Mouse (Mus musculus): ENCODE results near the gene Grid2. TPM values are rescaled to one million over a fixed set of nuclear protein-coding genes. Genes with fewer than 3 reads are reported as not detected.

The Grid2 gene
- polyA plus RNA-seq, 1 experiment from 2014 or later = 3.9 TPM

GRCm38 (mm10) chr6:64263517-64263916 is 1007.8 kb downstream of the Grid2 start:
- no peak for ATAC-seq (replicated peaks)
- Histone ChIP-seq H3K4me2 (replicated peaks) (no peak overlapping the region), H3K9ac (replicated peaks) (no peak overlapping the region), H3K27ac (replicated peaks) (no peak overlapping the region), H3K4me1 (no peaks in the 10 kb centered on the region), H3K36me3 (no peaks in the 10 kb centered on the region), H3K27me3 (no peaks in the 10 kb centered on the region), H3K4me3 (no peak overlapping the region), H3K9me3 (no peaks in the 10 kb centered on the region)
- WGBS = 97% methylated on average over 4 of the region's 4 CpGs

DNA sequence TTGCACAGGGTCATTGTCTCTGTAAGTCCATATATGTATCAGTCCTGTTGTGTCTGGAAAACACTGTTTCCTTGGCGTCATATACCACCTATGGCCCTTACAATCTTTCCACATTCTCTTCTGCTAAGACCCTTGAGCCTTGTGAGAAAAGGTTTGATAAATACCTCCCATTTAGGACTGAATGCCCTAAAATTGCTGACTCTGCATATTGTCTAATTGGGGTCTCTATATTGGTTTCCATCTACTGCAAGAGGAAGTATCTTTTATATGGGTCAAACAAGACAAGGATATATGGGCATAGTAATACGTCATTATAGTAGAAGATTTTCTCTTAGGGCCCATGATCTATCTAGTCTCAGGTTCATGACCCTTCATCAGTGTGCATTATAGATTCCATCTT is 1008.5 kb downstream of the Grid2 start:
- WGBS = 94% methylated on average over 2 of the region's 2 CpGs
- ATAC-seq (replicated peaks) = no peak

GRCm38 (mm10) chr6:64274319-64275114 is 1018.8 kb downstream of the Grid2 start:
- ATAC-seq (replicated peaks) = peak; percentile 85
- 22% methylated on average over 2 of the region's 2 CpGs for WGBS

More for the DNA sequence above, 1008.5 kb downstream of the Grid2 start:
- no peaks in the 10 kb centered on the region for H3K9me3 ChIP-seq
- H3K36me3 ChIP-seq = no peaks in the 10 kb centered on the region
- H3K9ac ChIP-seq (replicated peaks) = no peak overlapping the region
- no peak overlapping the region for H3K4me3 ChIP-seq
- H3K27ac ChIP-seq (replicated peaks) = no peak overlapping the region
- no peaks in the 10 kb centered on the region for H3K27me3 ChIP-seq
- H3K4me1 ChIP-seq = no peaks in the 10 kb centered on the region
- no peak overlapping the region for H3K4me2 ChIP-seq (replicated peaks)

GRCm38 (mm10) chr6:64279927-64280326 is 1024.3 kb downstream of the Grid2 start:
- no peak overlapping the region for H3K4me3 ChIP-seq
- H3K9ac ChIP-seq (replicated peaks) = no peak overlapping the region
- H3K9me3 ChIP-seq = no peaks in the 10 kb centered on the region
- no peaks in the 10 kb centered on the region for H3K4me1 ChIP-seq
- H3K27ac ChIP-seq (replicated peaks) = no peak overlapping the region
- no peak overlapping the region for H3K4me2 ChIP-seq (replicated peaks)
- H3K27me3 ChIP-seq = no peaks in the 10 kb centered on the region
- no peak for ATAC-seq (replicated peaks)
- WGBS = 88% methylated on average over 2 of the region's 2 CpGs
- H3K36me3 ChIP-seq = no peaks in the 10 kb centered on the region

More at GRCm38 (mm10) chr6:64274319-64275114, 1018.8 kb downstream of the Grid2 start:
- Histone ChIP-seq H3K9me3 (no peaks in the 10 kb centered on the region), H3K27ac (replicated peaks) (no peak overlapping the region), H3K9ac (replicated peaks) (no peak overlapping the region), H3K27me3 (no peaks in the 10 kb centered on the region), H3K4me2 (replicated peaks) (no peak overlapping the region), H3K4me3 (no peak overlapping the region), H3K36me3 (no peaks in the 10 kb centered on the region), H3K4me1 (0 out of 2 replicates have a peak, but pooled peaks cover 2% of the 10 kb centered on the region)

DNA sequence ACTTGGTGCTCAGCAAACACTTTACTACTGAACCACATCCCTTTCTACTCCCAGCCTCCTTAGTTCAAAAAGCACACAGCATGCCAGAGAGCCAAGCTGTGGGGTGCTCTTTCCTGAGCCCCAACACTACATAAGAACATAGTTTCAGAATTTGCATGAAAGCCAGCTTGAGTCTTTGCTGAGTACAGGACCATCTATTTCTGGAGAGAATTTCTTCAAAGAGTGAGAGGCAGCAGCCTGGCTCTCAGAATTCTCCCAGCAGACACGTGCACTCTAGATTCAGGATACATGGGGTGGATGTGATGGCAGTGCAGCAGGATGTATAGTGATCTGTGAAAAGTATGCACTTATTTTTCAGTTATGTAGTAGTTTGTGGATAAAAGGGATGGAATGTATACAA is 1038.1 kb downstream of the Grid2 start:
- 74% methylated on average over 1 of the region's 1 CpGs for WGBS
- no peak for ATAC-seq (replicated peaks)
- Histone ChIP-seq H3K36me3 (no peaks in the 10 kb centered on the region), H3K9me3 (no peaks in the 10 kb centered on the region), H3K4me1 (no peaks in the 10 kb centered on the region), H3K27ac (replicated peaks) (no peak overlapping the region), H3K9ac (replicated peaks) (no peak overlapping the region), H3K27me3 (no peaks in the 10 kb centered on the region), H3K4me3 (no peak overlapping the region), H3K4me2 (replicated peaks) (no peak overlapping the region)

DNA sequence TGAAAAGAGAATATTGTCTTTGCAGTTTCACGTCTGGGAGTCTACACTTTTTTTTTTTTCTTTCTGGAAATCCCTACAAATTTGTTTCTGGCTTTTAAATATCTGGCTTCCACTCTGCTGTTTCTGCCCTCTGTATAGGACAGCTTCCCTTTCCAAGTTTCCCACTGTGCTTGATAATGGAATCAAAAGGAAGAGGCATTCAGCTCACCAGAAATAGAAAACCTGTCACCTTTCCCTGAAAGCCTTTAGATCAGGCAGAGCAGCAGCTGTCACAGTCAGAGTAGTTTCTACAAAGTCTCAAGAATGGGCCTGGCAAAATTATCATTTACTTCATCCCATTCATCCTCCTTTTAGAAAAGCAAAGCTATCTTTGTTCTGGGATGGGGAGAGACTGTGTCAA is 1042.0 kb downstream of the Grid2 start:
- 39% methylated on average over 1 of the region's 1 CpGs for WGBS
- H3K27ac ChIP-seq (replicated peaks) = no peak overlapping the region
- no peak overlapping the region for H3K9ac ChIP-seq (replicated peaks)
- no peak for ATAC-seq (replicated peaks)
- no peaks in the 10 kb centered on the region for H3K36me3 ChIP-seq
- no peak overlapping the region for H3K4me2 ChIP-seq (replicated peaks)
- H3K4me3 ChIP-seq = no peak overlapping the region
- no peaks in the 10 kb centered on the region for H3K27me3 ChIP-seq
- no peaks in the 10 kb centered on the region for H3K4me1 ChIP-seq
- no peaks in the 10 kb centered on the region for H3K9me3 ChIP-seq

DNA sequence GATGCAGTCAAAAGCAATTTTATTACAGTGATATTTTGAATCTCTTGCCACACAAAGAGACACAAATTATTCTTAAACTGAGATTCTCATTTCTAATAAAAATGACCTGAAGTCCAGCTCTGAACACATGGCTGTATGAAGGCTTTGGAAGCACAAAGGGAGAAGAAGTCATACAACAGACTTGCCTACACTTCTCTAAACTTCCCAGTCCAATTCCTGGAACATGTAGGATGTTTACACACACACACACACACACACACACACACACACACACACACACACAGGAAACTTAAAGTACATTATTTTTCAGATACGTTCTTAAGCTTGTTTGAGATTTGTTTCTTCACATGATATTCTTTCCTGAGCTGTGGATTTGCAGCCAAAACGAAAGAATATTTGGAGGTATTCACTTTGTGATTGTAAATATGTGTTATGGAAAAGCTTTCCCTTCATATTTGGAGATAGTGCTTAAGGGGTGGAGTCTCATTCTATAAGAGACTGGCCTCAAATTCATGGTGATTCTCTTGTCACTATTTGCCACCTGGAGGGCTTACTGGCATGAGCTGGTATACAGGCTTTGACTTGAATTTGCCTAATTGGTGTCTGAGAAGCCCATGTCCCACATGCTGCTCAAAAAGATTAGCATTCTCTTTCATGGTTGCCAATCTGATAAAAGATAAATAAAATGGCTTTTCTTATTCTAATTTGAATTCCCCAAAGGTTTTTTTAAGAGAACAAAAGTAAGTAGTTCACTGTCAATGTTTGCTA is 1049.2 kb downstream of the Grid2 start:
- 67% methylated on average over 2 of the region's 2 CpGs for WGBS
- ATAC-seq (replicated peaks) = peak; percentile 69; the same call in 1 of the 2 replicates

GRCm38 (mm10) chr6:64308631-64309030 is 1053.0 kb downstream of the Grid2 start:
- 66% methylated on average over 1 of the region's 1 CpGs for WGBS
- no peak for ATAC-seq (replicated peaks)
- H3K27ac ChIP-seq (replicated peaks) = no peak overlapping the region

More for the DNA sequence above, 1049.2 kb downstream of the Grid2 start:
- Histone ChIP-seq H3K4me3 (no peak overlapping the region), H3K4me2 (replicated peaks) (no peak overlapping the region), H3K9ac (replicated peaks) (no peak overlapping the region), H3K9me3 (no peaks in the 10 kb centered on the region), H3K4me1 (0 out of 2 replicates have a peak, but pooled peaks cover 2% of the 10 kb centered on the region), H3K27ac (replicated peaks) (no peak overlapping the region), H3K27me3 (no peaks in the 10 kb centered on the region), H3K36me3 (no peaks in the 10 kb centered on the region)

DNA sequence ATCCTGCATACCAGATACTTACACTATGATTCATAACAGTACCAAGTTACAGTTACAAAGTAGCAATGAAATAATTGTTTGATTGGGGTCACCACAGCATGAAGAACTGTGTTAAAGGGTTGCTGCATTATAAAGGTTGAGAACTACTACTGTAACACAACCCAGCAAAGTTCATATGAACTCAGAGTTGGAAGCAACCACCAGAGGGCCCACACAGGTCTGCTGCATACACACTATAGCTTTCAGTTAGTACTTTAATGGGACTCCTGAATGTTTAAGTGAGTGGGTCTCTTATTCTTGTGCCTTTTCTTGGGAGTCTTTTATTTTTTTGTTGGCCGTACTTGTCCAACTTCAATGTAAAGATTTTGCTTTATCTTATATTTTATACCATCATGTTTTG is 1057.5 kb downstream of the Grid2 start:
- Histone ChIP-seq H3K4me3 (no peak overlapping the region), H3K27me3 (no peaks in the 10 kb centered on the region), H3K9me3 (no peaks in the 10 kb centered on the region), H3K9ac (replicated peaks) (no peak overlapping the region), H3K4me1 (no peaks in the 10 kb centered on the region), H3K4me2 (replicated peaks) (no peak overlapping the region), H3K36me3 (no peaks in the 10 kb centered on the region), H3K27ac (replicated peaks) (no peak overlapping the region)
- no peak for ATAC-seq (replicated peaks)
- 89% methylated on average over 1 of the region's 1 CpGs for WGBS

More at GRCm38 (mm10) chr6:64308631-64309030, 1053.0 kb downstream of the Grid2 start:
- H3K36me3 ChIP-seq = no peaks in the 10 kb centered on the region
- no peak overlapping the region for H3K9ac ChIP-seq (replicated peaks)
- 0 out of 2 replicates have a peak, but pooled peaks cover 2% of the 10 kb centered on the region for H3K4me1 ChIP-seq
- H3K27me3 ChIP-seq = no peaks in the 10 kb centered on the region
- H3K9me3 ChIP-seq = no peaks in the 10 kb centered on the region
- no peak overlapping the region for H3K4me2 ChIP-seq (replicated peaks)
- H3K4me3 ChIP-seq = no peak overlapping the region

- H3K27me3 ChIP-seq = no peaks in the 10 kb centered on the region
- H3K4me3 ChIP-seq = no peak overlapping the region
- ATAC-seq (replicated peaks) = no peak
- H3K36me3 ChIP-seq = no peaks in the 10 kb centered on the region
- no peak overlapping the region for H3K9ac ChIP-seq (replicated peaks)
- H3K4me2 ChIP-seq (replicated peaks) = no peak overlapping the region
- H3K4me1 ChIP-seq = no peaks in the 10 kb centered on the region
- 92% methylated on average over 1 of the region's 1 CpGs for WGBS
- no peaks in the 10 kb centered on the region for H3K9me3 ChIP-seq
- no peak overlapping the region for H3K27ac ChIP-seq (replicated peaks)
Observed at GRCm38 (mm10) chr6:64326936-64327335, 1071.3 kb downstream of the Grid2 start.

DNA sequence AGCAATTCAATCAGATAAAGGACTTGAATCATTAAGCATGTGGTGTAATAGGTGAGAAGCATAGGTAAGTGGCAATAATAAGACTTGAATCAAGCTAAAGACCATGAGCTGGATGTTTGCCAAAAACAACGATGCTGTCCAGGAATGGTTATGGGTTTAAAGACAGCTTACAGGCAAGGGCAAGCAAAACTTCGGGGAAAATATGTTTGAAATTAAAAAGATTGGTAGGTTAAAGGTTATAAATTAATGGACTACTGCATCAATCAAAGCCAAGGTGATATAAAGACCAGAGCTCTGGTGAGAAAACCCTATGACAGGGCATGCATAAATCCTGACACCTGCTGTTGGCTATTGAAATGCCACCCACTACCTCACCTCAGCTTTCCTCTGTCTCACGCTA is 1072.2 kb downstream of the Grid2 start:
- H3K4me3 ChIP-seq = no peak overlapping the region
- no peak overlapping the region for H3K9ac ChIP-seq (replicated peaks)
- H3K4me2 ChIP-seq (replicated peaks) = no peak overlapping the region
- no peaks in the 10 kb centered on the region for H3K36me3 ChIP-seq
- H3K27ac ChIP-seq (replicated peaks) = no peak overlapping the region
- no peaks in the 10 kb centered on the region for H3K27me3 ChIP-seq
- 65% methylated on average over 3 of the region's 3 CpGs for WGBS
- no peaks in the 10 kb centered on the region for H3K4me1 ChIP-seq
- ATAC-seq (replicated peaks) = no peak
- no peaks in the 10 kb centered on the region for H3K9me3 ChIP-seq

DNA sequence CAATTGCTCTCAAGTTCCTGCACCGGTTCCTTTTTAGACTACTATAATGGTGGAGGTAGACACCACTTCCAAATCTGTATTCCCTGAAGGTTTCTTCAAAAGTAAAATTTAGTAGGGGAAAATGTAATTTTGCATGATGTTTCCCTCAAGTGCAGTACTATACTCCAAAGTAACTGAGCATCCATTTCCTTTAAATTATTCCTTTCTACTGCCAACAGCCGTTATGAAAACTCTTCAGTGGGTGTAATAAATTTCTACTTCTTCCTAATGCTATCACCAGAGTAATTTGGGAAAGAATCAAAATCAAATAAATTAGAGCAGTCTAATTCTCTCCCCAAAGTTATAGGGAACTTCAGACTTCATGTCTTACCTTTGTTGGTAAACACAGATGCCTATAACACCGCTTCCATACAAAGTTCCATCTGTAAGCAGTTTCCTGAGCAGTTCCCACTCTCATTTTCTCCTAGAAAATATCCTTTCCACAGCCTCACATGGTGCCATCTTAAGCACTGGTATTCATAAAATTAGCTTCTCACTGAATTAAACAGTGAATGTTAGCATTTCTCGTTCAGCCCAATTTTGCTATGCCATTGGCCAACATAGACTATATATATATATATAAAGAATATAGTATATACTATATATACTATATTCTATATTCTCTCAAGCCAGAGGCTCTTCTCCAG is 1142.9 kb downstream of the Grid2 start:
- Histone ChIP-seq H3K9ac (replicated peaks) (no peak overlapping the region), H3K4me1 (no peaks in the 10 kb centered on the region), H3K4me2 (replicated peaks) (no peak overlapping the region), H3K9me3 (no peaks in the 10 kb centered on the region), H3K36me3 (no peaks in the 10 kb centered on the region), H3K4me3 (no peak overlapping the region), H3K27me3 (no peaks in the 10 kb centered on the region), H3K27ac (replicated peaks) (no peak overlapping the region)
- 85% methylated on average over 4 of the region's 4 CpGs for WGBS
- no peak for ATAC-seq (replicated peaks)

All from forebrain, embryonic 15.5 days (tissue).